Mouse (Mus musculus): ENCODE data around the gene Zscan21. TPM values are rescaled to one million over a fixed set of nuclear protein-coding genes. Genes with fewer than 3 reads are reported as not detected.
A peak's percentile ranks its signal among the peaks of the same experiment; 100 is the strongest.
"Not testable (repeated sequence)": the region's sequence is repeated elsewhere in the genome, so short reads cannot be mapped to it uniquely, and the experiment has no call there.

Gene Zscan21
- polyA plus RNA-seq, 1 experiment from 2014 or later, result 104 TPM

DNA sequence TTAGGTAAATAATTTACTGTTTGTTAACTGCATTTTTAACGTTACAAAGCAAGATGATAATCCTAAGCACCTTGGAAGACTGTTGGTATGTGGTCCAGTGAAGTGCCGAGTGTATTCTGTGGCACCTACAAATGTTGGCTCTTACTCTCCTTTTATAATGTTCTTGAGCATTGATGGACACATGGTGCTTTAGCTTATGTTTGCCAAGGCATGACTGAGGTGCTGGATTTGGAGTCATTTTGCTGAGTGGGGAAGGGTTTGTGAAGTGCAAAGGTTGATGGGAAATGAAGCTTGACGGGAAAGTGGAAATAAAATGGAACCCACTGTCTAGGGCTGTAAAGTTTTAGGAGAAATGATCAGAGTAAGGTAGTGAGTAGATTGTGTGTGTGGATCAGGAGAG lies 28.3 kb upstream of the Zscan21 start:
- ATAC-seq (replicated peaks), result no peak
- Histone ChIP-seq H3K4me1 (peaks cover 37% of the 10 kb centered on the region), H3K9me3 (no peaks in the 10 kb centered on the region), H3K27me3 (replicated peaks) (no peaks in the 10 kb centered on the region), H3K36me3 (replicated peaks) (peaks cover 12% of the 10 kb centered on the region; the same call in 1 of the 2 replicates), H3K4me2 (no peak overlapping the region), H3K27ac (no peak overlapping the region), H3K9ac (no peak overlapping the region), H3K4me3 (no peak overlapping the region)
- WGBS, result 83% methylated on average over 3 of the region's 3 CpGs

GRCm38 (mm10) chr5:138089108-138089551 lies 27.6 kb upstream of the Zscan21 start:
- no peak overlapping the region for H3K27ac ChIP-seq
- no peak overlapping the region for H3K4me2 ChIP-seq
- H3K9me3 ChIP-seq, result no peaks in the 10 kb centered on the region
- 93% methylated on average over 6 of the region's 6 CpGs for WGBS
- no peak overlapping the region for H3K4me3 ChIP-seq
- peaks cover 16% of the 10 kb centered on the region; the same call in 1 of the 2 replicates for H3K36me3 ChIP-seq (replicated peaks)
- no peak for ATAC-seq (replicated peaks)
- H3K9ac ChIP-seq, result no peak overlapping the region
- H3K27me3 ChIP-seq (replicated peaks), result no peaks in the 10 kb centered on the region
- H3K4me1 ChIP-seq, result peaks cover 37% of the 10 kb centered on the region

- Histone ChIP-seq H3K4me2 (no peak overlapping the region), H3K27ac (no peak overlapping the region), H3K4me1 (peaks cover 35% of the 10 kb centered on the region), H3K9ac (no peak overlapping the region), H3K9me3 (no peaks in the 10 kb centered on the region), H3K36me3 (replicated peaks) (peaks cover 27% of the 10 kb centered on the region; the same call in 1 of the 2 replicates), H3K4me3 (no peak overlapping the region), H3K27me3 (replicated peaks) (no peaks in the 10 kb centered on the region)
- 70% methylated on average over 3 of the region's 3 CpGs for WGBS
- ATAC-seq (replicated peaks), result no peak
Measured at GRCm38 (mm10) chr5:138090271-138090670, 26.4 kb upstream of the Zscan21 start.

DNA sequence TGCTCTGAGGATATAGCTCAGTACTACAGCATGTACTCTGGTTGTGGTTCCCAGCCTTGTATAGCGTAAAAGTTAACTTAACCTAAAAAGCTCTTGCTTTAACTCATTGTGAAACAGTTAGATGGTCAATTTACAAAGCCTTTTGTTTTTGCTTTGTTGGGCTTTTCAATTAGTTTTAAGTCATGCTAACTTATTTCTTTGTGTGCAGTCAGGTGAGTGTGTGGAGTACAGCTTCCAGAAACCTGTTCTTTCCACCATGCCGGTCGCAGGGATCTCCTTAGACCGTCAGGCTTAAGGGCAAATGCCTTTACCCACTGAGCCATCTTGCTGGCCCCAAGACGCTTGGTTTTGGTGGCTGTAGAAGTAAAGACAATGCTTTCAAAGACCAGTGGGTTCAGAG lies 26.0 kb upstream of the Zscan21 start:
- 95% methylated on average over 5 of the region's 5 CpGs for whole genome bisulfite sequencing
- no peak overlapping the region for H3K27ac ChIP-seq
- no peak for ATAC-seq (replicated peaks)
- no peak overlapping the region for H3K4me3 ChIP-seq
- no peaks in the 10 kb centered on the region for H3K27me3 ChIP-seq (replicated peaks)
- peaks cover 35% of the 10 kb centered on the region for H3K4me1 ChIP-seq
- H3K9ac ChIP-seq, result no peak overlapping the region
- no peak overlapping the region for H3K4me2 ChIP-seq
- H3K36me3 ChIP-seq (replicated peaks), result peaks cover 29% of the 10 kb centered on the region; the same call in 1 of the 2 replicates
- no peaks in the 10 kb centered on the region for H3K9me3 ChIP-seq

DNA sequence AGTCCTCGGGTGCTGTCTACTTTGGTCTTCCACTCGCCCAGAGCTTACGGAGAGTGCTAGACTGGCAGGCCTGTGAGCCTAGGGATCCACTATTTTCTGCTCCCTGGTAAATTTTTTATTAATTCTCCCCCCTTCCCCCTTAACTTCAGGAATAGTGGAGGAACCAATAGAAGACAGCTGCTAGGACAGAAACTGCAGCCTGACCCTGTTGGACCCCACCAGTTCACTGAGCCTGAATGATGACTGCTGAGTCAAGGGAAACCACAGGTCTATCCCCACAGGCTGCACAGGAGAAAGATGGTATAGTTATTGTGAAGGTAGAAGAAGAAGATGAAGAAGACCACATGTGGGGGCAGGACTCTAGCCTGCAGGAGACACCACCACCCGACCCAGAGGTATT lies 23.9 kb upstream of the Zscan21 start:
- no peak overlapping the region for H3K4me2 ChIP-seq
- H3K27me3 ChIP-seq (replicated peaks), result no peaks in the 10 kb centered on the region
- no peak for ATAC-seq (replicated peaks)
- H3K4me1 ChIP-seq, result peaks cover 15% of the 10 kb centered on the region
- no peaks in the 10 kb centered on the region for H3K9me3 ChIP-seq
- H3K4me3 ChIP-seq, result no peak overlapping the region
- peaks cover 43% of the 10 kb centered on the region; the same call in 1 of the 2 replicates for H3K36me3 ChIP-seq (replicated peaks)
- 95% methylated on average over 4 of the region's 4 CpGs for WGBS
- no peak overlapping the region for H3K9ac ChIP-seq
- H3K27ac ChIP-seq, result no peak overlapping the region

- no peak overlapping the region for H3K9ac ChIP-seq
- no peak for ATAC-seq (replicated peaks)
- H3K4me2 ChIP-seq, result no peak overlapping the region
- H3K27me3 ChIP-seq (replicated peaks), result no peaks in the 10 kb centered on the region
- no peaks in the 10 kb centered on the region for H3K4me1 ChIP-seq
- 95% methylated on average over 6 of the region's 6 CpGs for WGBS
- no peaks in the 10 kb centered on the region for H3K9me3 ChIP-seq
- no peak overlapping the region for H3K27ac ChIP-seq
- H3K4me3 ChIP-seq, result no peak overlapping the region
- peaks cover 53% of the 10 kb centered on the region for H3K36me3 ChIP-seq (replicated peaks)
Measured at GRCm38 (mm10) chr5:138094474-138094873, 22.2 kb upstream of the Zscan21 start.

DNA sequence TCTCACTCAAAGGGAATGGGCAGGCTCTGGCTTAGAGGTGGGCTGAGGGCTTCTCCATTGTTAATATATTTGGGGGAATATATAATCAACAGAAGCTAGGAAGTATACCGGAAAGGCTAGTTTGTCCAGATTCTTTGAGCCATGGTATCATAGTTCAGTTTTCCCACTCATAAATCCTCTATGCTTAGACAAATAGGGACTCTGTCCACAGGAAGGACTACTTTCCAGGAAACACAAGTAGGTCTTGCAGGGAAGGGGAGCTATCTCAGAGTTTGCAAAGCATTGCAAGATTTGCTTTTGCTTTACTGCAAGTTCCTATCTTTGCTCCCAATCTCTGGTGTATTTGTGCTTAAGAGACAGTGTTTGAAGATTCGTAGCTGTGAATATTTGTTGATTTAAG lies 11.7 kb upstream of the Zscan21 start:
- Histone ChIP-seq H3K9me3 (no peaks in the 10 kb centered on the region), H3K4me1 (no peaks in the 10 kb centered on the region), H3K4me3 (no peak overlapping the region), H3K27ac (no peak overlapping the region), H3K36me3 (replicated peaks) (peaks cover 48% of the 10 kb centered on the region), H3K9ac (no peak overlapping the region), H3K27me3 (replicated peaks) (no peaks in the 10 kb centered on the region), H3K4me2 (no peak overlapping the region)
- 96% methylated on average over 2 of the region's 2 CpGs for WGBS
- ATAC-seq (replicated peaks), result no peak

DNA sequence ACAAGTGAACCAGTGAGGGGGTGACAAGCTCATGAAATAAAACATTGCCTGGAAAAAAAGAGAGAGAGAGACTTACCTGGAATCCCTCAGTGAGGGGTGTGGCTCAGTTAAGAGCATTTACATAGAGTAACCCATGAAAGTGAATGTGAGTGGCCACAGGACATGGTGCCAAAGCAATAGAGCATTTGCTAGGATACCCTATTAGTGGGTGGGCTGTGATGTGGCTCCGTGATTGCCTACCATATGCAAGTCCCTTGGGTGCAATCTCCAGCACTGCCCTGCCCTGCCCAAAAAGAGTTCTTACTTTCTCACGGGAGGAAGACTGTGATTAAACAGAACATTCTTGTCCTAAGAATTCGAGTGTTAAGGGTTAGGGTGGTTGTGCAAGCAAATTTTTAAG lies 9.6 kb upstream of the Zscan21 start:
- Histone ChIP-seq H3K36me3 (replicated peaks) (peaks cover 26% of the 10 kb centered on the region; the same call in 1 of the 2 replicates), H3K27me3 (replicated peaks) (no peaks in the 10 kb centered on the region), H3K4me1 (no peaks in the 10 kb centered on the region), H3K4me3 (no peak overlapping the region), H3K27ac (no peak overlapping the region), H3K4me2 (no peak overlapping the region), H3K9ac (no peak overlapping the region), H3K9me3 (no peaks in the 10 kb centered on the region)
- ATAC-seq (replicated peaks), result no peak
- 67% methylated on average over 3 of the region's 3 CpGs for WGBS

- not testable (repeated sequence) for H3K9ac ChIP-seq; H3K4me1 ChIP-seq; H3K4me2 ChIP-seq; H3K4me3 ChIP-seq; H3K27ac ChIP-seq; H3K9me3 ChIP-seq; H3K36me3 ChIP-seq (replicated peaks); ATAC-seq (replicated peaks); H3K27me3 ChIP-seq (replicated peaks)
- WGBS, result 71% methylated on average over 4 of the region's 4 CpGs
Measured at GRCm38 (mm10) chr5:138109847-138110396, 6.8 kb upstream of the Zscan21 start.

GRCm38 (mm10) chr5:138117199-138118015 lies 704 bp downstream of the Zscan21 start:
- 6% methylated on average over 16 of the region's 16 CpGs for WGBS
- ATAC-seq (replicated peaks), result peak; percentile 59
- Histone ChIP-seq H3K36me3 (replicated peaks) (0 out of 2 replicates have a peak, but pooled peaks cover 7% of the 10 kb centered on the region), H3K4me2 (peak overlapping the region; percentile 66), H3K27ac (peak overlapping the region; percentile 92), H3K9me3 (no peaks in the 10 kb centered on the region), H3K27me3 (replicated peaks) (no peaks in the 10 kb centered on the region), H3K4me1 (peaks cover 19% of the 10 kb centered on the region), H3K9ac (peak overlapping the region; percentile 75), H3K4me3 (peak overlapping the region; percentile 68)

- Histone ChIP-seq H3K9me3 (no peaks in the 10 kb centered on the region), H3K27ac (no peak overlapping the region), H3K27me3 (replicated peaks) (no peaks in the 10 kb centered on the region), H3K4me2 (peak overlapping the region; percentile 66), H3K9ac (peak overlapping the region; percentile 75; the same call in 1 of the 2 replicates), H3K4me1 (peaks cover 19% of the 10 kb centered on the region), H3K4me3 (peak overlapping the region; percentile 68), H3K36me3 (replicated peaks) (peaks cover 7% of the 10 kb centered on the region; the same call in 1 of the 2 replicates)
- ATAC-seq (replicated peaks), result no peak
- WGBS, result 81% methylated on average over 3 of the region's 3 CpGs
Measured at GRCm38 (mm10) chr5:138118041-138118440, 1.3 kb downstream of the Zscan21 start.

- Histone ChIP-seq H3K27me3 (replicated peaks) (no peaks in the 10 kb centered on the region), H3K36me3 (replicated peaks) (peaks cover 59% of the 10 kb centered on the region), H3K9ac (no peak overlapping the region), H3K4me2 (no peak overlapping the region), H3K9me3 (no peaks in the 10 kb centered on the region), H3K27ac (no peak overlapping the region), H3K4me1 (no peaks in the 10 kb centered on the region), H3K4me3 (no peak overlapping the region)
- ATAC-seq (replicated peaks), result no peak
- WGBS, result 96% methylated on average over 5 of the region's 5 CpGs
Measured at GRCm38 (mm10) chr5:138132425-138133064, 15.8 kb downstream of the Zscan21 start.
